Mouse (Mus musculus) kidney, embryonic 15.5 days (tissue): ENCODE measurements at regions not wholly inside any gene's neighbourhood (a gene's known extent, or its start where the extent isn't known, plus 50 kb on each side); places are given as distances from the start of the nearest gene placed in this dataset.

Source experiments
- ATAC-seq: fragments of 200-750 bp; cut with Nextera tagmentation; replicated peaks from 2 replicates; pipeline ENCODE4 v1.8.0; 2017; ENCODE audit warnings: moderate TSS enrichment; ENCODE audit not compliant: low FRiP score
- H3K27ac ChIP-seq: fragments of 300-500 bp; sonication (generic); 2 replicates; pipeline ENCODE4 v1.5.1; 2015; ENCODE audit warnings: mild to moderate bottlenecking, inconsistent platforms
- H3K27me3 ChIP-seq: fragments of 300-500 bp; sonication (generic); 2 replicates; pipeline ENCODE4 v1.6.1; 2015; ENCODE audit warnings: inconsistent platforms
- H3K36me3 ChIP-seq: fragments of 300-500 bp; sonication (generic); 2 replicates; pipeline ENCODE4 v1.6.1; 2015; ENCODE audit warnings: inconsistent platforms
- H3K4me1 ChIP-seq: fragments of 300-500 bp; sonication (generic); 2 replicates; pipeline ENCODE4 v1.6.1; 2015; ENCODE audit warnings: inconsistent platforms
- H3K4me2 ChIP-seq: fragments of 300-500 bp; sonication (generic); 2 replicates; pipeline ENCODE4 v1.6.1; 2015; ENCODE audit warnings: moderate library complexity, mild to moderate bottlenecking, inconsistent platforms
- H3K4me3 ChIP-seq: fragments of 300-500 bp; sonication (generic); replicated peaks from 2 replicates; pipeline ENCODE4 v1.5.1; 2015; ENCODE audit warnings: mild to moderate bottlenecking, inconsistent platforms
- H3K9ac ChIP-seq: fragments of 300-500 bp; sonication (generic); 2 replicates; pipeline ENCODE4 v1.6.1; 2015; ENCODE audit warnings: mild to moderate bottlenecking, inconsistent platforms
- H3K9me3 ChIP-seq: fragments of 300-500 bp; sonication (generic); replicated peaks from 2 replicates; pipeline ENCODE4 v1.6.1; 2016; ENCODE audit warnings: inconsistent platforms
- WGBS: fragments of 180-500 bp; shearing (Covaris S2); methylation state at CpG from one replicate; pipeline ENCODE4 v1.1.7; 2015; ENCODE audit warnings: mixed read lengths; 5-methylcytosine and 5-hydroxymethylcytosine counted together

- Histone ChIP-seq H3K4me2 (no peak overlapping the region), H3K27me3 (no peaks in the 10 kb centered on the region), H3K9me3 (no peaks in the 10 kb centered on the region), H3K4me3 (no peak overlapping the region), H3K36me3 (no peaks in the 10 kb centered on the region), H3K9ac (no peak overlapping the region), H3K27ac (peak overlapping the region; percentile 59), H3K4me1 (no peaks in the 10 kb centered on the region)
- ATAC-seq, result peak; percentile 73; the same call in 1 of the 2 replicates
- WGBS, result 57% methylated on average over 5 of the region's 5 CpGs
Measured at GRCm38 (mm10) chr1:42755958-42756357, 60.4 kb downstream of the Pou3f3 start.

GRCm38 (mm10) chr1:42756497-42756896 is 60.9 kb downstream of the Pou3f3 start:
- no peak overlapping the region for H3K27ac ChIP-seq
- H3K9ac ChIP-seq, result no peak overlapping the region
- H3K27me3 ChIP-seq, result no peaks in the 10 kb centered on the region
- H3K4me1 ChIP-seq, result no peaks in the 10 kb centered on the region
- H3K9me3 ChIP-seq, result no peaks in the 10 kb centered on the region
- ATAC-seq, result no peak
- no peak overlapping the region for H3K4me2 ChIP-seq
- H3K36me3 ChIP-seq, result no peaks in the 10 kb centered on the region
- H3K4me3 ChIP-seq, result no peak overlapping the region

GRCm38 (mm10) chr1:42763447-42763846 is 67.9 kb downstream of the Pou3f3 start:
- no peaks in the 10 kb centered on the region for H3K4me1 ChIP-seq
- H3K27ac ChIP-seq, result no peak overlapping the region
- no peak overlapping the region for H3K4me3 ChIP-seq
- H3K27me3 ChIP-seq, result no peaks in the 10 kb centered on the region
- 41% methylated on average over 2 of the region's 2 CpGs for WGBS
- H3K9ac ChIP-seq, result no peak overlapping the region
- H3K4me2 ChIP-seq, result no peak overlapping the region
- H3K36me3 ChIP-seq, result no peaks in the 10 kb centered on the region
- no peak for ATAC-seq
- no peaks in the 10 kb centered on the region for H3K9me3 ChIP-seq

GRCm38 (mm10) chr1:42764048-42764447 is 68.5 kb downstream of the Pou3f3 start:
- H3K9ac ChIP-seq, result no peak overlapping the region
- 67% methylated on average over 2 of the region's 2 CpGs for WGBS
- no peak overlapping the region for H3K27ac ChIP-seq
- ATAC-seq, result no peak
- H3K27me3 ChIP-seq, result no peaks in the 10 kb centered on the region
- no peak overlapping the region for H3K4me2 ChIP-seq
- H3K4me1 ChIP-seq, result no peaks in the 10 kb centered on the region
- no peaks in the 10 kb centered on the region for H3K9me3 ChIP-seq
- no peaks in the 10 kb centered on the region for H3K36me3 ChIP-seq
- H3K4me3 ChIP-seq, result no peak overlapping the region

GRCm38 (mm10) chr1:42770085-42770484 is 74.5 kb downstream of the Pou3f3 start:
- Histone ChIP-seq H3K36me3 (no peaks in the 10 kb centered on the region), H3K4me1 (peaks cover 18% of the 10 kb centered on the region), H3K9me3 (no peaks in the 10 kb centered on the region), H3K27me3 (no peaks in the 10 kb centered on the region), H3K9ac (no peak overlapping the region), H3K4me2 (no peak overlapping the region), H3K4me3 (no peak overlapping the region), H3K27ac (no peak overlapping the region)
- no peak for ATAC-seq
- 84% methylated on average over 9 of the region's 9 CpGs for WGBS

- Histone ChIP-seq H3K9me3 (no peaks in the 10 kb centered on the region), H3K4me3 (no peak overlapping the region), H3K36me3 (no peaks in the 10 kb centered on the region), H3K27me3 (no peaks in the 10 kb centered on the region), H3K4me1 (peaks cover 20% of the 10 kb centered on the region), H3K4me2 (no peak overlapping the region; the same call in 1 of the 2 replicates), H3K27ac (peak overlapping the region; percentile 43; the same call in 1 of the 2 replicates), H3K9ac (no peak overlapping the region)
- WGBS, result 17% methylated on average over 6 of the region's 6 CpGs
- 0 out of 2 replicates have a peak, but pooled peaks have one; percentile 23 for ATAC-seq
Measured at GRCm38 (mm10) chr1:42772000-42772399, 76.4 kb downstream of the Pou3f3 start.

- H3K36me3 ChIP-seq, result no peaks in the 10 kb centered on the region
- peak overlapping the region; percentile 60 for H3K27ac ChIP-seq
- peaks cover 20% of the 10 kb centered on the region for H3K4me1 ChIP-seq
- H3K4me2 ChIP-seq, result no peak overlapping the region
- no peaks in the 10 kb centered on the region for H3K9me3 ChIP-seq
- ATAC-seq, result peak; percentile 81
- H3K27me3 ChIP-seq, result no peaks in the 10 kb centered on the region
- H3K4me3 ChIP-seq, result no peak overlapping the region
- H3K9ac ChIP-seq, result no peak overlapping the region
- WGBS, result 59% methylated on average over 20 of the region's 20 CpGs
Measured at GRCm38 (mm10) chr1:42773851-42774464, 77.1 kb upstream of the Mrps9 start.

GRCm38 (mm10) chr1:42774971-42775892 is 75.8 kb upstream of the Mrps9 start:
- WGBS, result 68% methylated on average over 7 of the region's 7 CpGs
- no peaks in the 10 kb centered on the region for H3K9me3 ChIP-seq
- H3K27me3 ChIP-seq, result no peaks in the 10 kb centered on the region
- peaks cover 26% of the 10 kb centered on the region for H3K4me1 ChIP-seq
- no peak overlapping the region for H3K4me3 ChIP-seq
- no peaks in the 10 kb centered on the region for H3K36me3 ChIP-seq
- H3K27ac ChIP-seq, result peak overlapping the region; percentile 92
- H3K4me2 ChIP-seq, result no peak overlapping the region
- peak; percentile 45; the same call in 1 of the 2 replicates for ATAC-seq
- no peak overlapping the region for H3K9ac ChIP-seq

GRCm38 (mm10) chr1:42775893-42776287 is 75.1 kb upstream of the Mrps9 start:
- H3K4me1 ChIP-seq, result peaks cover 27% of the 10 kb centered on the region
- no peaks in the 10 kb centered on the region for H3K27me3 ChIP-seq
- H3K4me3 ChIP-seq, result no peak overlapping the region
- H3K27ac ChIP-seq, result peak overlapping the region; percentile 92
- no peak overlapping the region for H3K4me2 ChIP-seq
- peak; percentile 26 for ATAC-seq
- no peaks in the 10 kb centered on the region for H3K9me3 ChIP-seq
- H3K36me3 ChIP-seq, result no peaks in the 10 kb centered on the region
- H3K9ac ChIP-seq, result no peak overlapping the region
- WGBS, result 70% methylated on average over 2 of the region's 2 CpGs

GRCm38 (mm10) chr1:42777416-42777815 is 73.6 kb upstream of the Mrps9 start:
- WGBS, result 73% methylated on average over 1 of the region's 1 CpGs
- Histone ChIP-seq H3K9ac (no peak overlapping the region), H3K27me3 (no peaks in the 10 kb centered on the region), H3K4me3 (no peak overlapping the region), H3K4me2 (no peak overlapping the region), H3K27ac (no peak overlapping the region), H3K9me3 (no peaks in the 10 kb centered on the region), H3K4me1 (peaks cover 26% of the 10 kb centered on the region; the same call in 1 of the 2 replicates), H3K36me3 (no peaks in the 10 kb centered on the region)
- ATAC-seq, result no peak

GRCm38 (mm10) chr1:42779761-42780160 is 71.3 kb upstream of the Mrps9 start:
- H3K9me3 ChIP-seq, result no peaks in the 10 kb centered on the region
- 32% methylated on average over 5 of the region's 5 CpGs for WGBS
- H3K4me2 ChIP-seq, result no peak overlapping the region
- H3K4me3 ChIP-seq, result no peak overlapping the region
- no peak for ATAC-seq
- H3K27ac ChIP-seq, result 0 out of 2 replicates have a peak overlapping the region, but pooled peaks have one; percentile 15
- no peaks in the 10 kb centered on the region for H3K27me3 ChIP-seq
- peaks cover 18% of the 10 kb centered on the region; the same call in 1 of the 2 replicates for H3K4me1 ChIP-seq
- H3K36me3 ChIP-seq, result no peaks in the 10 kb centered on the region
- H3K9ac ChIP-seq, result no peak overlapping the region

- peak overlapping the region; percentile 45 for H3K4me2 ChIP-seq
Measured at GRCm38 (mm10) chr1:42780266-42780665, 70.8 kb upstream of the Mrps9 start.

More at GRCm38 (mm10) chr1:42780266-42780665, 70.8 kb upstream of the Mrps9 start:
- no peak for ATAC-seq
- H3K27ac ChIP-seq, result peak overlapping the region; percentile 15; the same call in 1 of the 2 replicates
- H3K9me3 ChIP-seq, result no peaks in the 10 kb centered on the region
- peaks cover 18% of the 10 kb centered on the region; the same call in 1 of the 2 replicates for H3K4me1 ChIP-seq
- no peak overlapping the region for H3K9ac ChIP-seq
- H3K36me3 ChIP-seq, result no peaks in the 10 kb centered on the region
- WGBS, result 44% methylated on average over 15 of the region's 15 CpGs
- no peaks in the 10 kb centered on the region for H3K27me3 ChIP-seq
- 0 out of 2 replicates have a peak overlapping the region, but pooled peaks have one; percentile 4 for H3K4me3 ChIP-seq
